Mouse (Mus musculus): ENCODE results near the gene Pak1ip1. TPM values are rescaled to one million over a fixed set of nuclear protein-coding genes. Genes with fewer than 3 reads are reported as not detected.

Pak1ip1 gene
- polyA plus RNA-seq, 1 experiment = 33.4 TPM

Other genes with a start within 250 kb of the Pak1ip1 start
- 5.5 and 7.1 TPM in 2 replicates for gene Gcnt2, start 141.3 kb upstream of the Pak1ip1 start, polyA plus RNA-seq (2012; rRNA removed)
- gene Tmem14c, start 15.3 kb downstream of the Pak1ip1 start, polyA plus RNA-seq (2012; rRNA removed) = 132 and 145 TPM in 2 replicates
- 0.01 TPM in 1 of 2 replicates, not detected in the other for gene Mak, start 78.7 kb downstream of the Pak1ip1 start, polyA plus RNA-seq (2012; rRNA removed)
- gene Gcm2, start 110.0 kb downstream of the Pak1ip1 start, polyA plus RNA-seq (2012; rRNA removed) = not detected in 2 replicates
- gene Sycp2l, start 113.3 kb downstream of the Pak1ip1 start, polyA plus RNA-seq (2012; rRNA removed) = not detected in 2 replicates
- gene Elovl2, start 219.4 kb downstream of the Pak1ip1 start, polyA plus RNA-seq (2012; rRNA removed) = 0.07 and 0.09 TPM in 2 replicates
- 2.7 and 3.0 TPM in 2 replicates for gene Smim13, start 248.8 kb downstream of the Pak1ip1 start, polyA plus RNA-seq (2012; rRNA removed)

Data from large intestine, adult 2 months (tissue).